Mouse (Mus musculus) ES-E14 (cell line): ENCODE data around the gene 1700042G07Rik.

ENCODE experiments used
- CHD2 ChIP-seq: IDR thresholded peaks from 2 replicates; pipeline ENCODE4 v1.6.1; 2014; ENCODE audit warnings: mild to moderate bottlenecking, low read depth, low read length, inconsistent platforms
- HCFC1 ChIP-seq: IDR thresholded peaks from 2 replicates; pipeline ENCODE4 v1.6.1; 2012; ENCODE audit warnings: low read length, inconsistent platforms, borderline replicate concordance; ENCODE audit not compliant: insufficient read depth
- ZNF384 ChIP-seq: IDR thresholded peaks from 2 replicates; pipeline ENCODE4 v1.6.1; 2012; ENCODE audit warnings: low read depth, low read length, inconsistent platforms

DNA sequence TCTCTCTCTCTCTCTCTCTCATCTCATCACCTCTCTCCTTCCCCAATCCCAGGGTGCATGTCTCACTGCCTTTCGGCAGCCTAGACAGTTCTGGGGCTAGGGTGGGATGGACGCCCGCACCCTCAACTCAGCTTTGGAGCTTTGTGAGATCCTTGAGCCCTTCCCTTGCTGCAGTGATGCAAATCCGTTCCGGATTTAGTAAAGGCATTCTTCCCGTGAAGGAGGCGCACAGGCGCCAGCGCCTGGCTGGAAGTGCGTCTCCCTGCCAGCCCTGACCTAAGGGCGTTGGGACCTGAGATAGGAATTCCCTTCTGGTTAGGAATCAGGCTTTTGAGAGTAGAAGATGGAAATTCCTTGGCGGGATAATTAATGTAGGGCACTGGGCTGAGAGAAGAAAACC is 9.6 kb downstream of the 1700042G07Rik start:
- TF ChIP-seq CHD2 (no peak), ZNF384 (no peak), HCFC1 (no peak)
